Mouse (Mus musculus): ENCODE measurements around the gene Arid5b.

The Arid5b gene

DNA sequence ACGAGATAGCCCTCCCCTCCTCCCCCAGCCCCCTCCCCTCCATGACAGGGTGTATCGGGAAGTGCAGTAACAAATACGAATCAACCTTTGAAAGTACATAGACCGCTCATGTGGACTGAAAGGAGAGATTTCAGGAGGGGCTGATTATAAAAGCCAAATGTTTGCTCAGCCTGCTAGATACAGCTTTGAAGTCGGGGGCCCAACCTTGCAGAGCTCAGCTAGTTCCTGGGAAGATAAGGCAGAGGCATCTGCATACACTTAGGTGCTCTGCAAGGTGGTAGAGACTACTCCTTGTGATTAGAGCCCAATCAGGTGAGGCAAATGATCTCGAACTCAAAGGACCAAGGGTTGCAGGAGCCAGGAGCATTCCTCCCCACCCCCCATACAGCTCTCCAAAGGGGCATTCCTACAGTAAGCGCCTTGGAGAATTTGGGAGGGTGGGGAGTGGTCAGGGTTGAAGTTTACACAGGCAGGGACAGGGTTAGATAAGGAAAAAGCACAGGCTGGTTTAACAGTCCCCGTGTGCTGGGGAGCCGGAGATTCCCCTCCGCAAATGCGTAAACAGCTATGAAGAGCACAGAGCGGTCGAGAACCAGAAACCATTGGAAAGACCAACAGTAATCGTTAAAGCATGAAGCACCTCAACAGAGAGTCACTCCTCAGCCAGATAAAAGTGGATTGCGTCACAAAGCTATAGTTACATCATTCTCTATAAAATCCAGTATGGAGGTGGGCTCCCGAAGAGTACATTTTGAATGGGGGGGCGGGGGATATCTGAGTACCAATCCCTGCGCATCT is 47.0 kb downstream of the Arid5b start:
- DNase-seq = no peak

- no peak for DNase-seq
These were observed 47.7 kb downstream of the Arid5b start for GRCm38 (mm10) chr10:68230653-68231384.

DNA sequence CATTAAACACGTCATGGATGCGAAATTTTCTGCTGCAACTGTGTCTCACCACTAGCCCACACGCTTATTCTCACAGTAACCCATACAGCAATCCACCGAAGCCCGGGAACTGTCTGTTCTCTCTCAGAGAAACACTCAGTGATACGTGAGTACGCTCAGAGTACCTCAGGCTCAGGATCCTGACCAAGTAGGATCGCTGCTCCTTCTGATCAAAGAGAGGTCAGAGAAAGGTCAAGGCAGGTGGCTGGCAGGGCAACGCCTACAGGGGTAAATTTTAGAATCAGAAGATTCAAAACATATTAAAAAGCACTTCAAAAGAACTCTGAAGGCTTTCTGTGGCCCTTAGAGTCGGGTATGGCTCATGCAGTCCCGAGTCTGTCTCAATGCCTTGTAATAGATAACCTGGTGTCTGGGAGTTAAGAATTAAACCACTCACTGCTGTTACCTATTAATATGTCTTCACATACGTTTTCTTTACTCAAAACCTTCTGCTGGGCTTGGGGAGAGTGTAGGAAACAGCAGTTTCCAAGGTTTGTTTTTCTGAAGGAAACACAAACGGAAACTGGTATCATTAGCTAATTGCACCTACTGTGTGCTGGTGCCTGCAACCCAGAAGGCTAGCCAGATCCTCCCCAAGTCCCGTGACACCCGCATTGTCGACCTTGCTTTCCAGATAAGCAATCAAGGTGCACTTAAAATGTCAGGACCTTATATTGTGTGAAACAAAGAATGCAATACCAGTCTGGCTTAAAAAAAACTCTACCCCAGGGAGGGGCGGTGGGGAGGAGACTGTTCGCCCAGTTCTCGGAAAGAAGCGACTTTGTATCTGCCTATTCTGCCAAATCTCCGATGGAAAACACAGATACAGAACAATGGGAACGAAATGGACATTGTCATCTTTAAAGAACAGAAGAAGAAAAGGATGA is 48.6 kb downstream of the Arid5b start:
- peak; percentile 53 for DNase-seq

- DNase-seq = no peak
These were observed 55.9 kb downstream of the Arid5b start for GRCm38 (mm10) chr10:68222676-68223075.

- DNase-seq = no peak
These were observed 56.5 kb downstream of the Arid5b start for GRCm38 (mm10) chr10:68222012-68222411.

DNA sequence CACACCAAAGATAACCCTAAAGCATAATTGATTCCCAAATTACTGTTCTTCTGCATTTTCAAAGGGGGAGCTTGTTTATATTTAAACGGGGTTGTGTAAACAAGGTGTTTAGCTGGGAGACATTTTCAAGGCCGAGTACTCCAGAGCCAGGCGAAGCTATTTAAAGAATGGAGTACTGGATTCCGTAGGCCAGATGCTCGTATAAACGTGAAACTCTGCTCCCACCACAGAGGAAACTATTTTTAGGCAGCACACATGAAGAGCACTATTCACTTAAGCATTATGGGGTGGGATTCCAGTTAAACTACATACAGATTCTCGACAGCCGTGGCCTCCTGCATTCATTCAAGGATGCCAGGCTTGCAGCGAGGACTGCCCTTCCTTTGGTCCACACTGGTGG is 59.2 kb downstream of the Arid5b start:
- no peak for DNase-seq

GRCm38 (mm10) chr10:68218678-68219077 is 59.9 kb downstream of the Arid5b start:
- DNase-seq = no peak

DNA sequence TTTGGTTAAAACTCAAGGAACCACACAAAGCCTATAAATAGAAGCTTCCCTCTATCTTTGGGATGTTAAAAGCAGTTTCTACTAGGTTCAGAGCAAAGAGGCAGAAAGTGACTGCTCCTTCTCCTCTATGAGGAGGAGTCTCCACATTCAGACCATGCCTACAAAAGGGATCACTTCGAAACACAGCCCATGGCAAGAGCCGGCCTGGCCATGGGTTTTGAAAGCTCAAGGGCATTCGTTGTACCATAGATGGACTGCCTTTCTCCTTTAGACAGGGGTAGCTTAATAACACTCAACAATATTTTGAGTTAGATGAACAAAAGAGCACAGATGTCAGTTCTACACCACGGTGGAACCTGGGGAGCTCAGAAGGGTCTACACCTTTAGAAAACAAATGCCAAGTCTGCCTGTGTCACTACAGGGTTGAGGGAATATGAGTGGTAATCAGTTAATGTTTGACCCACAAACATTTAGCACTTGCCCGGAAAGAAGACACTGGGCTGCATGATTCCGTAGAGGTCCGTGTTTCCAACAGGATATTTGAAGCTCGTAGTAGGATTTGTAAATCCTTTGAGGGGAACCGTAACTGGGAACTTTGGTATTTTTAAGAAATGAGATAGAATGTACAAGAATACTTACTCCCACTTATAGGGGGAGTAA is 63.6 kb downstream of the Arid5b start:
- peak; percentile 39 for DNase-seq

DNA sequence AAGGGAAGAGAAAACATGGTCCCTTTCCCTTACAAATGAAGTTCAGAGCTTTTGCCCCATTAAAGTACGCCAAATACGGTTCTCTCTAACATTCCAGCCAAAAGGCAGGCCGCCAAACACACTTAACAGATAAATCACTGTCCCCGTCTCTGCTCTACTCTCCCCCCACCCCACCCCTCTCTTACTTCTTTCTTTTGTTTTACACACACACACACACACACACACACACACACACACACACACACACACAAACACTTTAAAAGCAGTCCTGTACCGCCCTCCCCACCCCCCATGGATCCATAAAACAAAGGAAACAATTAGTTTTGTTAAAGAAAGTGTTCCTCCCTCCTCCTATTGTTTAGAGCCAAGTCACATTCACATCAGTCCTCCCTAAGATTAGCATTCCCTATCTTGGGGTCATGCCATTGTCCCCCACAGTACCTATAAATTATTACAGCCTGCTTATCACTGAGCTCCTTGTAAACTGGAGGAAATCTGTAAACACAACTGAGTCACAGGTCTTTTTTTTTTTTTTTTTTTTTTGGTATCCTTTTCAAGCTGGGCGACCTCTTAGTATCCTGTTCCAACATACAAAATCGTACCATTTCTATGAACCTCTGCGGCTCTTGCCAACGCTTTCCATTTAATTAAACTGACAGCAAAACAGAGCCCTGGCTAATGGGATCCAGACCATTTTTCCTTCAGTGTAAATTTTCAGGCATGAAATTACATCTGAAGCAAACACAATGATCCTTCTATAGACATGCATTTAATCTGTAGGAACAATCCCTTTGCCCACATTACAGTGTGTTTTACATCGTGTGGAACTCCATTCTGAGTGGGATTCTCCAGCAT is 66.3 kb downstream of the Arid5b start:
- DNase-seq = peak; percentile 61

DNA sequence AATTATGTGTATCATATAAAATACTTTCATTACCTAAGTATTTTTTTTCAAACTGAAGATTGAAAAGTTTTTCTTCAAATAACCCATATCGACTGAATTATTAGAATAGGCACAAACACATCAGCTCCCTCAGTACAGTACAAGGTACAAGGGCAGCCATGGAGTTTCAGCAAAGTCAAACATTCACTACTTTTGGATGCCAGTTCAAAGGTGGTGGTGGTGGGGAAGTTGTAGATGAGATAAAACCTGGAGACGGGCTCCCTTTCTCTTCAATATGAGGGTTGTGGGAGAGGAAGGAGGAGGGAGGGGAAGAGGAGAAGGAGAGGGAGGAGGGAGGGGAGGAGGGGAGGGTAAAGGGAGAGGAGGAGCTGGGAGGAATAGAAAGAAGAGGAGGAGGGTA is 67.0 kb downstream of the Arid5b start:
- DNase-seq = peak; percentile 41

GRCm38 (mm10) chr10:68210025-68210642 is 68.4 kb downstream of the Arid5b start:
- no peak for DNase-seq

GRCm38 (mm10) chr10:68208670-68209065 is 69.9 kb downstream of the Arid5b start:
- DNase-seq = no peak

- DNase-seq = no peak
These were observed 70.5 kb downstream of the Arid5b start for GRCm38 (mm10) chr10:68207803-68208669.

GRCm38 (mm10) chr10:68204391-68204790 is 74.1 kb downstream of the Arid5b start:
- DNase-seq = no peak

DNA sequence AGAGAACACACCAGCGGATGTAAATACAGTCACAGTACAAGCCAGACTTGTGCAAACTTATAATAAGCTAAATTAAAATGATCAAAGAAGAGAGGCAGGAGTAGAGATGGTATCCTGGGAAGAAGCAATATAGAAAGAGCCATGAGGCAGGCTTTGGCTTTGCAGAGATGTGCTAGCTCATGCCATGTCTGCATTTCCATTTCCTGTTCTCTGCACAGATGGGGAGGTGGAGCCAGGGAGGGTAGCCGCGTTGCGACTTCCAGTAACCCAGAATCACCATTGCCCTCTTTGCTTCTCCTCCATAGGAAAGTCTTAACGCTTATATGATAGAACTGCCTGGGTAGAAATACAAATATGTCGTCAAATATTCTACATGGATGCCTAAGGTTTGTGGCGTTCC is 74.7 kb downstream of the Arid5b start:
- DNase-seq = no peak

DNA sequence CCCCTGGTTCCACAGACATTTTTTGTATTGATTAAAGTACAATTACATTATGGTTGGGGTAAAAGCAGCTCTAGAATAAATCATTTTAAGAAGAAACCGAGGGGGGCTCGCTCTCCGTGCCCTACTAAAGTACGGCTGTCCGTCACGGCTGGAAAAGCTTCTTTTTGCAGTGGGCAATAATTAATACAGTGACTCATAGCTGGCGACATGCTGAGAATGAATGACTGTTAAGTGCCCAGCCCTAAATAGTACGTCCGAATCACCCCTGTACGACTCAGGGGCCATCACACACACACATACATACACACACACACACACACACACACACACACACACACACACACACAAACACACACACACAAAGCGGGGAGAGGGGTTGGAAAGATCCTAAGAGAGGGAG is 75.2 kb downstream of the Arid5b start:
- no peak for DNase-seq

DNA sequence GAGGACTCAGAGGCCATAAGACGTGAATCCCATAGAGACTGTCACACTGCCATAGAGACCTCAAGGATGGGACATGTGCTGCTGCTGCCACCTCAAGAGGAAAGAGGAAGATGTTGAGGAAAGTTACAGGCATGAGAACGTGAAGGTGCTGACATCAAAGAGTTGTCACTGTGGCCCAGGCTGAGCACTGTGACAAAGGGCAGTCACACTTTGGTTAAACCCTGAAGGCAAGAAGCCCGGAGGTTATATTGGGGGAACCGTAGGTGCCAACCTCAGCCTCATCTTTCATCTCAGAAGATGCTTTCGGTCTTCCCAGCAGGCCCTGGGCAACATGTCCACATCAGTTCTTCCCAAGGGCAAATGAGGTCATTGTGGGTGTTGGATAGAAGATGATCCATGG is 79.1 kb downstream of the Arid5b start:
- no peak for DNase-seq

DNA sequence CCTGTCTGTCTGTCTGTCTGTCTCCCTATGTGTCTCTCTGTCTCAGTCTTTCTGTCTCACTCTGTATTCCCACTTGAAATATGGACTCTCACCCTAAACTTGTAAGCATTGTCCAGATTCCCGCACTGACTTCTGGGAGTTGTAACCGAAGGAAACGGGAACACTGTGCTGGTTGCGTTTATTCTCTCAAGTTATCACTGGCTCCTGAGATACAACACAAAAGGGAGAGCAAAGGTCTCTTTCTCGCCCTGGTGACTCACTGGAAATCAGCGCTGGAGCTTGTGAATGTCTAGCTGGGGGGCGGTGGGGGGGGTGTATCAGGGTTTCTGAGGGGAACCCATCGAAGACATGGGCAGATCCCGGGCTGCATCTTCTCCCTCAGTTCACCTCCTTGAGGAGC is 82.2 kb downstream of the Arid5b start:
- no peak for DNase-seq

DNA sequence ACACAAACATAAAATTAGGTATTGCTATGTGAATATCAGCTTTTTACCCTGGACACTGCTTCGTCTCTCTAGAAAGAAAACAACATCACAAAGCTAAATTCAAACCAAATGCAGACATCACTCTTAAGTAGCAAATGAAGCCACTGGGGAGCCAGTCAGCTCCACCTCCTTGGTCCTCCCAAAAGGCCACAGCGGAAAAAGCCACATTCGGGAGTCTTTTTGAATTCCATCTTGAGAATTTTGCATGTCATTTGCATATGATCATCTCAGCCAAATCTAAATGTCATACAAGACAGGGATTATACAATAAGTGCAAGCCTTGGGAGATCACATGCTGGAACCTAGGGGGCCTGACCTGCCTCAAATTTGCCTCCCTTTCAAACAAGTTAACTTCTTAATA is 85.0 kb downstream of the Arid5b start:
- DNase-seq = no peak

DNA sequence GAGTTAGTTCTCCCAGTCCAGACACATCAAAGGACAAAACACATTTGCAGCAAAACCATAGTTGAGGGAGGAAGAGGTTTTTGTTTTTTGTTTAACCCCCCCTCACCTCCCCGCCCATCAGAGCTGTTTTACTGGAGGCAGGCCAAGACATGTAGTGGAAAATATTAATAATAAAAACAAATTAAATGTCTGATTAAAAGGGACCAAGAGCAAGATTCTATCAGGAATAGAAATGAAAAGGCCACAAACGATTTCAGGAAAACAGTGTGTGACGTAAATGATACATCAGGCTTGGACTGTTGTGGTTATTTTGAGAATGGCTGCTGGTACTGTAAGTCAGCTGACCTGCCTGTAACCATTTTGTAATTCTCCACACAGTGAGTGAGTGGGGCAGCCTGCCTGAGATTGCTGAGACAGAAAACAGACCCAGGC is 85.7 kb downstream of the Arid5b start:
- DNase-seq = no peak

Measured in kidney, adult 18-20 months (tissue).